Mouse (Mus musculus): ENCODE results near the gene Tmem262. TPM values are rescaled to one million over a fixed set of nuclear protein-coding genes. Genes with fewer than 3 reads are reported as not detected.

The Tmem262 gene
- total and polyA plus RNA-seq, 3 experiments, result 0.18 TPM; not detected in 2

GRCm38 (mm10) chr19:6117986-6118676 lies 38.3 kb downstream of the Tmem262 start, which contains the start of gene Sac3d1:
Gene Sac3d1, minus strand, starts transcription at chr19:6118650.
- Histone ChIP-seq H3K79me2 (ENCODE audit: control insufficient read depth, insufficient read depth, low read length, poor library complexity) (peaks cover 22% of the 10 kb centered on the region), H3K9ac (ENCODE audit: control insufficient read depth, low read depth, low read length, poor library complexity, severe bottlenecking) (peak within 1 kb of the TSS; percentile 88), H3K4me3 (ENCODE audit: control insufficient read depth in 1 of 2, insufficient read depth in 1 of 2, low read depth in 2 of 2, low read length in 2 of 2) (peak within 1 kb of the TSS; percentile 74 to 91), H3K36me3 (ENCODE audit: control insufficient read depth in 1 of 2, insufficient read depth in 2 of 2, low read length in 2 of 2) (peaks cover 0 to 10% of the 10 kb centered on the region in 2 experiments; a peak in 2 of 4 replicates), H3K9me3 (replicated peaks; ENCODE audit: insufficient read depth, low read length) (no peaks in the 10 kb centered on the region), H3K27ac (ENCODE audit: control insufficient read depth, low read depth, low read length) (peak within 1 kb of the TSS; percentile 88), H3K27me3 (ENCODE audit: control insufficient read depth in 1 of 2, insufficient read depth in 2 of 2, low read length in 2 of 2) (no peaks in the 10 kb centered on the region), H3K4me1 (ENCODE audit: control insufficient read depth in 1 of 2, insufficient read depth in 2 of 2, low read length in 2 of 2) (peaks cover 2 to 10% of the 10 kb centered on the region in 2 experiments; a peak in 2 of 4 replicates)
- DNase-seq (ENCODE audit: low read depth, low spot score), result peak; percentile 98
- TF ChIP-seq SIN3A (IDR thresholded peaks at IDR 0.05; ENCODE audit: low read length), result peak; percentile 87
- TF ChIP-seq TAL1 (IDR thresholded peaks at IDR 0.05; ENCODE audit: low read length), result no peak
- TF ChIP-seq EP300 (IDR thresholded peaks at IDR 0.05; ENCODE audit: low read depth in 1 of 2, low read length in 2 of 2), result no peak
- peak; percentile 98 for TF ChIP-seq NELFE (IDR thresholded peaks at IDR 0.05; ENCODE audit: low read depth, low read length)
- TF ChIP-seq ZNF384 (IDR thresholded peaks at IDR 0.05; ENCODE audit: low read depth, low read length), result no peak
- TF ChIP-seq TBP (IDR thresholded peaks at IDR 0.05; ENCODE audit: low read depth, low read length), result peak; percentile 95
- peak; percentile 15; the same call in 1 of the 2 replicates for TF ChIP-seq NRF1 (IDR thresholded peaks at IDR 0.05; ENCODE audit: insufficient read depth, low read depth, low read length, poor library complexity, severe bottlenecking)
- no peak for TF ChIP-seq BHLHE40 (IDR thresholded peaks at IDR 0.05; ENCODE audit: borderline replicate concordance, low read depth, low read length)
- TF ChIP-seq TCF12 (IDR thresholded peaks at IDR 0.05; ENCODE audit: low read depth, low read length), result peak; percentile 54; the same call in 1 of the 2 replicates
- peak; percentile 7; the same call in 1 of the 2 replicates for TF ChIP-seq ETS1 (IDR thresholded peaks at IDR 0.05; ENCODE audit: low read depth, low read length)
- peak; percentile 74; the same call in 1 of the 2 replicates for TF ChIP-seq E2F4 (IDR thresholded peaks at IDR 0.05; ENCODE audit: borderline replicate concordance, low read depth, low read length)
- no peak for TF ChIP-seq MAZ (IDR thresholded peaks at IDR 0.05; ENCODE audit: low read depth, low read length)
- TF ChIP-seq POLR2AphosphoS5 (IDR thresholded peaks at IDR 0.05; ENCODE audit: borderline replicate concordance, low read depth, low read length), result no peak
- TF ChIP-seq USF2 (IDR thresholded peaks at IDR 0.05; ENCODE audit: borderline replicate concordance in 1 of 2, insufficient read depth in 1 of 2, low read depth in 1 of 2, low read length in 2 of 2), result no peak
- TF ChIP-seq GATA1 (IDR thresholded peaks at IDR 0.05; ENCODE audit: low read depth, low read length), result no peak
- peak; percentile 73; the same call in 1 of the 2 replicates for TF ChIP-seq KAT2A (conservative IDR thresholded peaks at IDR 0.05; ENCODE audit: low read depth, low read length)
- TF ChIP-seq CHD2 (IDR thresholded peaks at IDR 0.05; ENCODE audit: low read length), result no peak; the same call in 1 of the 2 replicates
- peak; percentile 89 for TF ChIP-seq MYC (IDR thresholded peaks at IDR 0.05; ENCODE audit: low read depth, low read length)
- TF ChIP-seq ELF1 (IDR thresholded peaks at IDR 0.05; ENCODE audit: low read depth, low read length), result no peak; the same call in none of the 2 replicates
- TF ChIP-seq POLR2AphosphoS2 (IDR thresholded peaks at IDR 0.05; ENCODE audit: low read length), result peak; percentile 90; the same call in 1 of the 2 replicates
- peak; percentile 17; the same call in 1 of the 2 replicates for TF ChIP-seq SMC3 (IDR thresholded peaks at IDR 0.05; ENCODE audit: low read depth, low read length)
- no peak for TF ChIP-seq ZKSCAN1 (IDR thresholded peaks at IDR 0.05; ENCODE audit: low read depth, low read length)
- TF ChIP-seq MAFK (IDR thresholded peaks at IDR 0.05; ENCODE audit: borderline replicate concordance, low read depth, low read length), result 0 out of 2 replicates have a peak, but pooled peaks have one; percentile 16
- TF ChIP-seq CTCF (IDR thresholded peaks at IDR 0.05 in 2 of 3, conservative IDR thresholded peaks at IDR 0.05 in 1 of 3; ENCODE audit: control insufficient read depth in 1 of 3, insufficient read depth in 1 of 3, low read depth in 2 of 3, low read length in 3 of 3, poor library complexity in 1 of 3, severe bottlenecking in 1 of 3), result no peak
- no peak for TF ChIP-seq MYB (IDR thresholded peaks at IDR 0.05; ENCODE audit: low read depth, low read length)
- no peak for TF ChIP-seq RAD21 (IDR thresholded peaks at IDR 0.05; ENCODE audit: low read depth, low read length)
- no peak for TF ChIP-seq RCOR1 (IDR thresholded peaks at IDR 0.05; ENCODE audit: low read depth, low read length)
- TF ChIP-seq MEF2A (IDR thresholded peaks at IDR 0.05; ENCODE audit: extremely low read depth, insufficient replicate concordance, low read depth, low read length, poor library complexity, severe bottlenecking), result no peak
- TF ChIP-seq JUND (IDR thresholded peaks at IDR 0.05; ENCODE audit: low read depth, low read length), result no peak
- TF ChIP-seq MXI1 (IDR thresholded peaks at IDR 0.05; ENCODE audit: low read depth, low read length), result peak; percentile 87
- TF ChIP-seq MAX (IDR thresholded peaks at IDR 0.05; ENCODE audit: low read length), result peak; percentile 87
- peak; percentile 96 for TF ChIP-seq HCFC1 (IDR thresholded peaks at IDR 0.05; ENCODE audit: low read depth, low read length)
- peak; percentile 97 to 99 for TF ChIP-seq POLR2A (IDR thresholded peaks at IDR 0.05; ENCODE audit: control insufficient read depth in 1 of 2, insufficient read depth in 1 of 2, low read depth in 1 of 2, low read length in 2 of 2, poor library complexity in 1 of 2)
- TF ChIP-seq CHD1 (IDR thresholded peaks at IDR 0.05; ENCODE audit: low read depth, low read length), result no peak
- TF ChIP-seq GABPA (IDR thresholded peaks at IDR 0.05; ENCODE audit: low read depth, low read length), result no peak
- TF ChIP-seq USF1 (IDR thresholded peaks at IDR 0.05; ENCODE audit: low read depth, low read length), result peak; percentile 36

Measured in MEL (cell line).